Mouse (Mus musculus) liver, adult 2 months (tissue): Measurements from ENCODE around the gene Bbc3.
"Not testable (repeated sequence)": the region's sequence is repeated elsewhere in the genome, so short reads cannot be mapped to it uniquely, and the experiment has no call there.

Source experiments
- CTCF ChIP-seq: fragments of 200-500 bp; IDR thresholded peaks from 2 replicates; pipeline ENCODE4 v1.5.1; 2011; ENCODE audit warnings: low read depth, low read length, control low read depth
- POLR2A ChIP-seq: fragments of 200-500 bp; IDR thresholded peaks from 2 replicates; pipeline ENCODE4 v1.6.1; 2011; ENCODE audit warnings: low read length, control low read depth; ENCODE audit not compliant: insufficient read depth; ENCODE audit errors: extremely low read depth

GRCm38 (mm10) chr7:16266593-16266992 is 41.6 kb upstream of the Bbc3 start:
- TF ChIP-seq POLR2A, CTCF: not testable (repeated sequence)
